8 mouse cellular contexts compared by ENCODE assay signal in the genomic region with DNA sequence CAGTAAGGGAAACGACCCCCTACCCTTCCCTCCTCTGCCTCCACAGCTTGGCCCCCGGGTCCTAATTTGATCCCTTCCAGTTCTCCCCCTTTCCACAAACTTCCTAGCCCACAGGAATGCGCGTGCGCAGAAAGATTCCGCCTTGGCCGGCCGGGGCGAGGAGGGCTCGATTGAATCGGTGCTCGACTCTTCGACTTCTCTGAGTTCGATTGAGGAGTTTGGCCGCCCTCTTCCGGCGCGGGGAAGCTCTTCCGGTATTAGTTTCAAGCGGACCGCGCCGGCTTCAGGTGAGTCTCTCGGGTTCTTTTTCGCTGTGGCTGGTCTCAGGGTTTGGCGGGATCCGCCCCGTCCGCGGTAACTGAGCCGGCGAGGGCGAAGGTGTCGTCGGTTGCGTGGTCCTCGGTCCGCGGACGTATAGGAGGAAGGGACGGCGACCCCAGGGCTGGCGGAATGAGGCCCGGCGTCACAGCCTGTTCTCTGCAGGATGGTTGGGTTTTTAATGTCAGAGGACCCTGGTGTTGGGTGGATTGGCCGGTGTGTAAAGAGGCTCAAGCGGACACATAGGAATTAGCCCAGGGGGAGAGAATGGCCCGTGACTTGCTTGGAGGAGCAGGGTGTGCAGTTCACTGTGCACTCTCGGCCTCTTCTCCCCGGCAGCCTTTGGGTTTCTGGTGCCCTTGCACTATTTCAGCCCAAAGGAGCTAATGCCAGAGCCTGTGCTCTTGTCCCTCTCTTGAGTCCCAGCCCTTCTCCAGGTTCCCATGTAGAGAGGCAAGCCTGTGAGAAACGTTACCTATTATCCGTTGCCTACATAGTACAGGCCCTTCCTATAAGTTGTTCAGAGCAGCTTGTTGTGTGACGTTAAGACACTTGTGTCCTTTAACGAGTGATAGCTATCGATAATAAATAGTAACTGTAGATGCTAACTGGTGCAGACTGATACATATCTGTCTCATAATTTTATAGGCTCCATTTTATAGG. TPM values are rescaled to one million over a fixed set of nuclear protein-coding genes. Genes with fewer than 3 reads are reported as not detected.
A peak's percentile ranks its signal among the peaks of the same experiment; 100 is the strongest.
DNase-seq lines count a peak whose midpoint lies in the region; ATAC-seq and TF ChIP-seq lines count a peak whose summit lies in the region.

A gene (plus strand): TSS at position 228 of the 981 bp plus-strand sequence.

- H3K4me1 ChIP-seq in cortical plate, adult 2 months (ENCODE audit: control insufficient read depth, insufficient read depth, low read length), result no peaks in the 10 kb centered on the region

- peak; percentile 91 for DNase-seq in gastrocnemius, postnatal 10 days
- peak; percentile 77 to 93 for DNase-seq in left cerebral cortex, postnatal 10 days (ENCODE audit: extremely low spot score in 1 of 2, low spot score in 2 of 2)
- DNase-seq in right cerebral cortex, postnatal 25 days, result peak; percentile 87
- DNase-seq in urinary bladder, postnatal 4 days (ENCODE audit: low spot score in 2 of 2), result peak; percentile 84 to 92

- no peak within 1 kb of the TSS for H3K27ac ChIP-seq in cortical plate, adult 2 months (ENCODE audit: insufficient read depth, low read length)

- ATAC-seq in activated CD4-positive, CD25-positive, alpha-beta regulatory T cell, adult 4 months, result peak; percentile 95
- ATAC-seq in inflammation-experienced regulatory T-cells, adult 6 months, result peak; percentile 96
- peak; percentile 97 for ATAC-seq in megakaryocyte-erythroid progenitor cell, adult 5-6 weeks (replicated peaks; ENCODE audit: low FRiP score, low TSS enrichment, poor library complexity, severe bottlenecking)

- intact Hi-C loops in left cerebral cortex, postnatal 10 days (cut with DNase I), result no loop called here

- TF ChIP-seq CTCF in cortical plate, adult 2 months (IDR thresholded peaks at IDR 0.05; ENCODE audit: extremely low read depth, insufficient read depth, low read length), result no peak

- TF ChIP-seq POLR2A in cortical plate, adult 2 months (IDR thresholded peaks at IDR 0.05; ENCODE audit: extremely low read depth, insufficient read depth, low read length), result peak; percentile 50; the same call in 1 of the 2 replicates

- H3K4me3 ChIP-seq in cortical plate, adult 2 months (ENCODE audit: insufficient read depth, low read length), result peak within 1 kb of the TSS; percentile 92

RNA-seq across cellular contexts. Expression of the gene that starts here (rescaled TPM):
- 100 to 1,000 TPM in 1 of 2 experiments, 10 to 100 TPM in 1; 85.7 to 116 TPM for polyA plus RNA-seq in activated CD4-positive, CD25-positive, alpha-beta regulatory T cell, adult 4 months (2017; shearing (Covaris generic))
- polyA plus RNA-seq in cortical plate, adult 2 months (2012; rRNA removed), result 28.3 and 30.0 TPM in 2 replicates
- total RNA-seq in gastrocnemius, postnatal 10 days (2021), result 10 to 100 TPM; 27.1 to 29.3 TPM
- 100 to 1,000 TPM in 2 of 3 experiments, 10 to 100 TPM in 1; 75.2 to 133 (median 101) TPM for polyA plus RNA-seq in inflammation-experienced regulatory T-cells, adult 6 months (2017; shearing (Covaris generic))
- total RNA-seq in left cerebral cortex, postnatal 10 days (2021), result 10 to 100 TPM; 60.1 to 61.3 TPM
- total RNA-seq in megakaryocyte-erythroid progenitor cell, adult 5-6 weeks (2014; fragmentation: Nextera tagmentation), result 46.6 and 62.5 TPM in 2 replicates
- total RNA-seq in megakaryocyte-erythroid progenitor cell, adult 5-6 weeks (2017), result 94.4 and 234 TPM in 2 replicates
